In the genomic region with DNA sequence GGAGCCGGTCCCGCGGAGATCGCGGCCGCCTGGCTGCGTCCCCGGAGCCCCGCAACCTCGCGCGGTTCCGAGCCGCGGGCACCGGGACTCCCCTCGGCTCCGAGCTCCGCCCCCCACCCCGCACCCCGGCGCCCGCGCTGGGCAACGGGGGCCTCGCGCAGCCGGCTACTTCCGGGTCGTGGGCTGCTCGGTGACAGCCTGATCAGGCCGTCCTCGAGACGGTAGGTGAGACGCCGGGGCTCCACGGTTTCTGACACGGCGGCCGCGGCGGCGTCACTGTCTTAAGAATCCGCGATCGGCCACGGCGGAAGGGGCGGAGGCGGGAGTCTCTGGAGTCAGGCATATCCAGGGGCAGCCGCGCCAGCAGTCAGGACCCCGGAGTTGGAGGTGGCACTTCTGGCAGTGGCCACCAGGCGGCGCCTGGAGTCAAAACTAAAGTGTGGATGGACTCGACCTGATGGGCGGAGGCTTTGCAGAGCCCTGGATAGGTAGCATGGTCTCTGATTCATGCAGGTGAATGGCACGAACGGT, we compare ENCODE assay signal across 8 mouse cellular contexts. TPM values are rescaled to one million over a fixed set of nuclear protein-coding genes. Genes with fewer than 3 reads are reported as not detected.
DNase-seq lines count a peak whose midpoint lies in the region; ATAC-seq lines count a peak whose summit lies in the region.

A gene (minus strand): TSS at position 278 of the 531 bp plus-strand sequence.

- DNase-seq in adrenal gland, adult (ENCODE audit: inconsistent age in 2 of 2, low spot score in 1 of 2): peak; percentile 96 to 100
- DNase-seq in embryo, embryonic 10.5 days (ENCODE audit: low spot score): peak; percentile 90
- peak; percentile 85 for DNase-seq in gastrocnemius, postnatal 25 days
- DNase-seq in intestine, embryonic 14.5 days (ENCODE audit: low spot score): peak; percentile 100
- peak; percentile 96 to 99 for DNase-seq in left cerebral cortex, postnatal 14 days (ENCODE audit: low spot score in 2 of 2)
- DNase-seq in mesoderm, embryonic 11.5 days (ENCODE audit: low read depth, low spot score): peak; percentile 93
- DNase-seq in right cerebral cortex, postnatal 36 days (ENCODE audit: low spot score in 2 of 2): peak; percentile 94 to 95
- DNase-seq in yolk sac, embryonic 10.5 days (ENCODE audit: low spot score): peak; percentile 91

- peaks cover 5% of the 10 kb centered on the region; the same call in 1 of the 2 replicates for H3K4me1 ChIP-seq in intestine, embryonic 14.5 days (replicated peaks; ENCODE audit: control insufficient read depth, insufficient read depth, low read length)

- peak within 1 kb of the TSS; percentile 95 for H3K4me2 ChIP-seq in intestine, embryonic 14.5 days (ENCODE audit: low read length)

- H3K27ac ChIP-seq in intestine, embryonic 14.5 days (ENCODE audit: low read depth): peak within 1 kb of the TSS; percentile 87

- H3K9ac ChIP-seq in intestine, embryonic 14.5 days (ENCODE audit: low read length): peak within 1 kb of the TSS; percentile 86

- intact Hi-C loops in left cerebral cortex, postnatal 14 days (cut with DNase I): loop anchor here (2.0 to 5.0 kb wide), 3 partner anchors 125 to 241 kb away; a partner anchor contains a TSS

- H3K9me3 ChIP-seq in intestine, embryonic 14.5 days (ENCODE audit: control insufficient read depth, low read length): no peaks in the 10 kb centered on the region

- ATAC-seq in intestine, embryonic 14.5 days (replicated peaks; ENCODE audit: low FRiP score, low TSS enrichment, low read depth): peak; percentile 73

- H3K4me3 ChIP-seq in intestine, embryonic 14.5 days (ENCODE audit: low read depth, low read length): peak within 1 kb of the TSS; percentile 80

- H3K27me3 ChIP-seq in intestine, embryonic 14.5 days (replicated peaks; ENCODE audit: control insufficient read depth, insufficient read depth, low read length): no peaks in the 10 kb centered on the region

- peaks cover 28% of the 10 kb centered on the region for H3K36me3 ChIP-seq in intestine, embryonic 14.5 days (ENCODE audit: control insufficient read depth, insufficient read depth, low read length)

- WGBS in intestine, embryonic 14.5 days: under 1% methylated on average over 57 of the region's 59 CpGs

RNA-seq across cellular contexts. Expression of the gene that starts here (rescaled TPM):
- 10 to 100 TPM; 72.6 to 81.8 TPM for total RNA-seq in gastrocnemius, postnatal 25 days (2021)
- 42.0 and 44.1 TPM in 2 replicates for polyA plus RNA-seq in intestine, embryonic 14.5 days (2014; fragmentation: Nextera tagmentation; extraction: Ambion mirVana)
- 10 to 100 TPM; 93.4 to 97.2 TPM for total RNA-seq in left cerebral cortex, postnatal 14 days (2021)

Comparison
In these comparisons a context has a peak if more than half of its experiments do, and no peak if none do; other contexts are left out.
1. Peak in every context shown above with its lines: DNase-seq, ATAC-seq, H3K4me3 ChIP-seq and H3K27ac ChIP-seq.